Mouse (Mus musculus): ENCODE measurements around the gene Kcmf1. TPM values are rescaled to one million over a fixed set of nuclear protein-coding genes. Genes with fewer than 3 reads are reported as not detected.
"Not testable (repeated sequence)": the region's sequence is repeated elsewhere in the genome, so short reads cannot be mapped to it uniquely, and the experiment has no call there.

Kcmf1 gene
- total RNA-seq, 4 experiments from 2014 or later = 86.4 to 102 (median 90.7) TPM

- no peak for DNase-seq (ENCODE audit: low spot score)
These were observed 57.7 kb downstream of the Kcmf1 start for GRCm38 (mm10) chr6:72841986-72842502.

- DNase-seq (ENCODE audit: low spot score) = no peak
These were observed 58.7 kb downstream of the Kcmf1 start for GRCm38 (mm10) chr6:72840867-72841780.

GRCm38 (mm10) chr6:72837756-72838155 lies 62.0 kb downstream of the Kcmf1 start:
- no peak for DNase-seq (ENCODE audit: low spot score)

- DNase-seq (ENCODE audit: low spot score) = no peak
These were observed 65.3 kb downstream of the Kcmf1 start for GRCm38 (mm10) chr6:72834518-72834917.

- DNase-seq (ENCODE audit: low spot score) = no peak
These were observed 67.9 kb downstream of the Kcmf1 start for GRCm38 (mm10) chr6:72831858-72832257.

GRCm38 (mm10) chr6:72831276-72831675 lies 68.5 kb downstream of the Kcmf1 start:
- peak; percentile 53 for DNase-seq (ENCODE audit: low spot score)

GRCm38 (mm10) chr6:72828857-72829256 lies 70.9 kb downstream of the Kcmf1 start:
- no peak for DNase-seq (ENCODE audit: low spot score)

- not testable (repeated sequence) for DNase-seq (ENCODE audit: low spot score)
These were observed 71.7 kb downstream of the Kcmf1 start for GRCm38 (mm10) chr6:72828037-72828436.

GRCm38 (mm10) chr6:72825762-72826161 lies 74.0 kb downstream of the Kcmf1 start:
- DNase-seq (ENCODE audit: low spot score) = no peak

GRCm38 (mm10) chr6:72824971-72825737 lies 74.6 kb downstream of the Kcmf1 start:
- DNase-seq (ENCODE audit: low spot score) = peak; percentile 21

- no peak for DNase-seq (ENCODE audit: low spot score)
These were observed 86.3 kb downstream of the Kcmf1 start for GRCm38 (mm10) chr6:72813456-72813855.

- DNase-seq (ENCODE audit: low spot score) = no peak
These were observed 89.5 kb downstream of the Kcmf1 start for GRCm38 (mm10) chr6:72810248-72810647.

GRCm38 (mm10) chr6:72809522-72810149 lies 90.1 kb downstream of the Kcmf1 start:
- DNase-seq (ENCODE audit: low spot score) = no peak

GRCm38 (mm10) chr6:72808342-72808741 lies 91.4 kb downstream of the Kcmf1 start:
- DNase-seq (ENCODE audit: low spot score) = no peak

GRCm38 (mm10) chr6:72803669-72804068 lies 96.1 kb downstream of the Kcmf1 start:
- DNase-seq (ENCODE audit: low spot score) = no peak

GRCm38 (mm10) chr6:72802119-72802518 lies 97.7 kb downstream of the Kcmf1 start:
- DNase-seq (ENCODE audit: low spot score) = no peak

- DNase-seq (ENCODE audit: low spot score) = no peak
These were observed 99.1 kb downstream of the Kcmf1 start for GRCm38 (mm10) chr6:72800641-72801040.

- no peak for DNase-seq (ENCODE audit: low spot score)
These were observed 102.0 kb downstream of the Kcmf1 start for GRCm38 (mm10) chr6:72797763-72798162.

- DNase-seq (ENCODE audit: low spot score) = no peak
These were observed 104.3 kb downstream of the Kcmf1 start for GRCm38 (mm10) chr6:72795444-72795843.

- DNase-seq (ENCODE audit: low spot score) = no peak
These were observed 104.9 kb downstream of the Kcmf1 start for GRCm38 (mm10) chr6:72794870-72795269.

GRCm38 (mm10) chr6:72792641-72793040 lies 107.1 kb downstream of the Kcmf1 start:
- no peak for DNase-seq (ENCODE audit: low spot score)

Data from heart, adult 8-10 months (tissue).